Mouse (Mus musculus): Measurements from ENCODE around the gene Rrp12. TPM values are rescaled to one million over a fixed set of nuclear protein-coding genes. Genes with fewer than 3 reads are reported as not detected.

Rrp12 gene
- polyA plus RNA-seq, 1 experiment from 2014 or later: 16.6 TPM

Other genes starting within 250 kb of the Rrp12 start
- gene Slit1, start 152.5 kb downstream of the Rrp12 start, polyA plus RNA-seq (2015; fragmentation: Nextera tagmentation; extraction: Ambion mirVana): 17.4 and 23.1 TPM in 2 replicates
- gene Arhgap19, start 94.1 kb downstream of the Rrp12 start, polyA plus RNA-seq (2015; fragmentation: Nextera tagmentation; extraction: Ambion mirVana): 3.8 and 5.9 TPM in 2 replicates
- gene Frat1, start 66.2 kb downstream of the Rrp12 start, polyA plus RNA-seq (2015; fragmentation: Nextera tagmentation; extraction: Ambion mirVana): 18.2 and 19.6 TPM in 2 replicates
- 4.3 and 4.6 TPM in 2 replicates for gene Frat2, start 48.0 kb downstream of the Rrp12 start, polyA plus RNA-seq (2015; fragmentation: Nextera tagmentation; extraction: Ambion mirVana)
- gene Pgam1, start 15.8 kb upstream of the Rrp12 start, polyA plus RNA-seq (2015; fragmentation: Nextera tagmentation; extraction: Ambion mirVana): 619 and 637 TPM in 2 replicates
- 52.4 and 55.9 TPM in 2 replicates for gene Exosc1, start 37.2 kb upstream of the Rrp12 start, polyA plus RNA-seq (2015; fragmentation: Nextera tagmentation; extraction: Ambion mirVana)
- 91.3 and 91.4 TPM in 2 replicates for gene Zdhhc16, start 37.3 kb upstream of the Rrp12 start, polyA plus RNA-seq (2015; fragmentation: Nextera tagmentation; extraction: Ambion mirVana)
- 30.0 and 31.3 TPM in 2 replicates for gene Mms19, start 85.0 kb upstream of the Rrp12 start, polyA plus RNA-seq (2015; fragmentation: Nextera tagmentation; extraction: Ambion mirVana)
- 13.4 and 15.2 TPM in 2 replicates for gene Ubtd1, start 85.6 kb upstream of the Rrp12 start, polyA plus RNA-seq (2015; fragmentation: Nextera tagmentation; extraction: Ambion mirVana)
- gene Ankrd2, start 139.8 kb upstream of the Rrp12 start, polyA plus RNA-seq (2015; fragmentation: Nextera tagmentation; extraction: Ambion mirVana): 1.1 and 1.5 TPM in 2 replicates
- 2.0 and 2.4 TPM in 2 replicates for gene Hoga1, start 149.4 kb upstream of the Rrp12 start, polyA plus RNA-seq (2015; fragmentation: Nextera tagmentation; extraction: Ambion mirVana)
- not detected in 2 replicates for gene 4933411K16Rik, start 156.1 kb upstream of the Rrp12 start, polyA plus RNA-seq (2015; fragmentation: Nextera tagmentation; extraction: Ambion mirVana)
- gene Morn4, start 190.2 kb upstream of the Rrp12 start, polyA plus RNA-seq (2015; fragmentation: Nextera tagmentation; extraction: Ambion mirVana): 137 and 139 TPM in 2 replicates
- gene Pi4k2a, start 194.3 kb upstream of the Rrp12 start, polyA plus RNA-seq (2015; fragmentation: Nextera tagmentation; extraction: Ambion mirVana): 9.6 and 23.9 TPM in 2 replicates
- gene Avpi1, start 232.9 kb upstream of the Rrp12 start, polyA plus RNA-seq (2015; fragmentation: Nextera tagmentation; extraction: Ambion mirVana): 12.2 and 12.6 TPM in 2 replicates